Mouse (Mus musculus): Measurements from ENCODE around the gene Lipc.
A peak's percentile ranks its signal among the peaks of the same experiment; 100 is the strongest.

Gene Lipc

GRCm38 (mm10) chr9:70952126-70952525 lies at the start of gene Lipc:
Lipc (minus strand) TSS chr9:70952226.
- no peak for DNase-seq (ENCODE audit: low spot score)

- DNase-seq (ENCODE audit: low spot score), result no peak
These were observed 47.1 kb upstream of the Lipc start for GRCm38 (mm10) chr9:70999161-70999560.

GRCm38 (mm10) chr9:70998719-70999118 lies 46.7 kb upstream of the Lipc start:
- DNase-seq (ENCODE audit: low spot score), result no peak

GRCm38 (mm10) chr9:70993326-70993725 lies 41.3 kb upstream of the Lipc start:
- no peak for DNase-seq (ENCODE audit: low spot score)

GRCm38 (mm10) chr9:70991401-70991800 lies 39.4 kb upstream of the Lipc start:
- no peak for DNase-seq (ENCODE audit: low spot score)

GRCm38 (mm10) chr9:70987210-70987609 lies 35.2 kb upstream of the Lipc start:
- DNase-seq (ENCODE audit: low spot score), result peak; percentile 42

GRCm38 (mm10) chr9:70982991-70983480 lies 31.0 kb upstream of the Lipc start:
- no peak for DNase-seq (ENCODE audit: low spot score)

- DNase-seq (ENCODE audit: low spot score), result no peak
These were observed 29.7 kb upstream of the Lipc start for GRCm38 (mm10) chr9:70981721-70982120.

- DNase-seq (ENCODE audit: low spot score), result no peak
These were observed 27.6 kb upstream of the Lipc start for GRCm38 (mm10) chr9:70979641-70980040.

GRCm38 (mm10) chr9:70979171-70979570 lies 27.1 kb upstream of the Lipc start:
- no peak for DNase-seq (ENCODE audit: low spot score)

GRCm38 (mm10) chr9:70977392-70977791 lies 25.4 kb upstream of the Lipc start:
- DNase-seq (ENCODE audit: low spot score), result peak; percentile 27

- DNase-seq (ENCODE audit: low spot score), result no peak
These were observed 23.9 kb upstream of the Lipc start for GRCm38 (mm10) chr9:70975921-70976320.

GRCm38 (mm10) chr9:70973286-70973685 lies 21.3 kb upstream of the Lipc start:
- no peak for DNase-seq (ENCODE audit: low spot score)

GRCm38 (mm10) chr9:70969244-70969643 lies 17.2 kb upstream of the Lipc start:
- no peak for DNase-seq (ENCODE audit: low spot score)

- DNase-seq (ENCODE audit: low spot score), result no peak
These were observed 14.3 kb upstream of the Lipc start for GRCm38 (mm10) chr9:70965999-70966994.

- no peak for DNase-seq (ENCODE audit: low spot score)
These were observed 13.4 kb upstream of the Lipc start for GRCm38 (mm10) chr9:70965422-70965821.

GRCm38 (mm10) chr9:70965011-70965410 lies 13.0 kb upstream of the Lipc start:
- no peak for DNase-seq (ENCODE audit: low spot score)

GRCm38 (mm10) chr9:70963461-70963891 lies 11.4 kb upstream of the Lipc start:
- DNase-seq (ENCODE audit: low spot score), result peak; percentile 30

GRCm38 (mm10) chr9:70962781-70963455 lies 10.9 kb upstream of the Lipc start:
- no peak for DNase-seq (ENCODE audit: low spot score)

GRCm38 (mm10) chr9:70960301-70960700 lies 8.3 kb upstream of the Lipc start:
- no peak for DNase-seq (ENCODE audit: low spot score)

GRCm38 (mm10) chr9:70959866-70960265 lies 7.8 kb upstream of the Lipc start:
- peak; percentile 18 for DNase-seq (ENCODE audit: low spot score)

- DNase-seq (ENCODE audit: low spot score), result no peak
These were observed 7.4 kb upstream of the Lipc start for GRCm38 (mm10) chr9:70959447-70959846.

GRCm38 (mm10) chr9:70958381-70958780 lies 6.4 kb upstream of the Lipc start:
- no peak for DNase-seq (ENCODE audit: low spot score)

All from embryo, embryonic 10.5 days (tissue).